Mouse (Mus musculus) liver, embryonic 12.5 days (tissue): ENCODE measurements around the gene Stim1. TPM values are rescaled to one million over a fixed set of nuclear protein-coding genes. Genes with fewer than 3 reads are reported as not detected.
A peak's percentile ranks its signal among the peaks of the same experiment; 100 is the strongest.
"Not testable (repeated sequence)": the region's sequence is repeated elsewhere in the genome, so short reads cannot be mapped to it uniquely, and the experiment has no call there.

ENCODE experiments used
- ATAC-seq: fragments of 200-750 bp; cut with Nextera tagmentation; 2 replicates; pipeline ENCODE4 v1.8.0; 2017; ENCODE audit warnings: moderate number of reproducible peaks, mild to moderate bottlenecking, moderate library complexity
- H3K27ac ChIP-seq: fragments of 300-500 bp; sonication (generic); 2 replicates; pipeline ENCODE4 v1.5.1; 2016; ENCODE audit warnings: mild to moderate bottlenecking
- H3K27me3 ChIP-seq: fragments of 300-500 bp; sonication (generic); replicated peaks from 2 replicates; pipeline ENCODE4 v1.6.1; 2016; ENCODE audit warnings: mild to moderate bottlenecking, moderate library complexity
- H3K36me3 ChIP-seq: fragments of 300-500 bp; sonication (generic); 2 replicates; pipeline ENCODE4 v1.6.1; 2016; ENCODE audit warnings: mild to moderate bottlenecking, moderate library complexity
- H3K4me1 ChIP-seq: fragments of 300-500 bp; sonication (generic); 2 replicates; pipeline ENCODE4 v1.6.1; 2016
- H3K4me2 ChIP-seq: fragments of 300-500 bp; sonication (generic); 2 replicates; pipeline ENCODE4 v1.6.1; 2016; ENCODE audit warnings: mild to moderate bottlenecking, moderate library complexity
- H3K4me3 ChIP-seq: fragments of 300-500 bp; sonication (generic); 2 replicates; pipeline ENCODE4 v1.5.1; 2016; ENCODE audit warnings: mild to moderate bottlenecking, moderate library complexity
- H3K9ac ChIP-seq: fragments of 300-500 bp; sonication (generic); 2 replicates; pipeline ENCODE4 v1.6.1; 2016; ENCODE audit warnings: mild to moderate bottlenecking, moderate library complexity
- H3K9me3 ChIP-seq: fragments of 300-500 bp; sonication (generic); replicated peaks from 2 replicates; pipeline ENCODE4 v1.6.1; 2016; ENCODE audit warnings: mild to moderate bottlenecking, moderate library complexity
- WGBS: fragments of 180-500 bp; shearing (Covaris S2); methylation state at CpG from one replicate; pipeline ENCODE4 v1.1.7; 2016; ENCODE audit not compliant: insufficient replicate concordance; 5-methylcytosine and 5-hydroxymethylcytosine counted together
- polyA plus RNA-seq: library from polyadenylated mRNA; unstranded; fragments of >200 nt; fragmentation: Nextera tagmentation; extraction: Ambion mirVana; gene quantifications from 2 replicates; pipeline ENCODE4 v1.2.1, GENCODE M21; 2016

Gene Stim1
- polyA plus RNA-seq, 1 experiment from 2014 or later, result 19.5 TPM

DNA sequence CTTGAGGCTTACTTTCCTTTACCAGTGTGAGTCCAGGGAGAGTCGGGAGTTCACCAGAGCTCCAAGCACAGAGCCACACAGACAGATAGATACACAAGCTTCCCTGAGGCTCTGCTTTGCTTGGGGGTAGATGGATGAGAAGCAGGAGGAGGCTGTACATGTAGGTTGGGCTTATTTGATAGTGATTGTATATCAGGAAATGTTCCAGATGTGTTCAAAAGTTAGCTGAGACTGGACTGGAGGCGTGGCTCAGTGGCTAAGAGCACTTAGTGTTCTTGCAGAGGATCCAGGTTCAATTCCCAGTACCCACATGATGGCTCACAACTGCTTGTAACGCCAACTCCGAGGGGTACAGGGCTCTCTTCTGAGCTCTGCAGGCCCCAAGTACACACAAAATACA lies 210.8 kb downstream of the Stim1 start:
- Histone ChIP-seq H3K27ac (no peak overlapping the region), H3K4me3 (no peak overlapping the region), H3K9me3 (no peaks in the 10 kb centered on the region), H3K36me3 (peaks cover 11% of the 10 kb centered on the region; the same call in 1 of the 2 replicates), H3K4me1 (peaks cover 12% of the 10 kb centered on the region), H3K4me2 (no peak overlapping the region), H3K27me3 (no peaks in the 10 kb centered on the region), H3K9ac (no peak overlapping the region)
- ATAC-seq, result peak; percentile 45; the same call in 1 of the 2 replicates
- 68% methylated on average over 4 of the region's 4 CpGs for WGBS

DNA sequence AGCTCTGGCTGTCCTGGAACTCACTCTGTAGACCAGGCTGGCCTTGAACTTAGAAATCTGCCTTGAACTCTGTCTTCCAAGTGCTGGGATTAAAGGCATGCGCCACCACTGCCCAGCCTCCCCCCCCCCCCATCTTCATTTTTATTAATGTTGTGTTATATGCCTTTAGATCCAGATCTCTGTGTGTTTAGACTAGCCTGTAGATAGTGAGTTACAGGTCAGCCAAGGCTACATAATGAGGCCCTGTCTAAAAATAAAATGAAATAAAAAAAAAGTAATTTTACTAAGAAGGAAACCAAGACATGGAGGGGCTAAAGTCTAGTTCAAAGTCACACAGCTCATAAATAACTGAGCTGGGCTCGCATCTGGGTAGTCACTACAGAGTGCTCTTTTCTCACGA lies 211.3 kb downstream of the Stim1 start:
- Histone ChIP-seq H3K9ac (no peak overlapping the region), H3K36me3 (peaks cover 11% of the 10 kb centered on the region; the same call in 1 of the 2 replicates), H3K4me3 (no peak overlapping the region), H3K4me1 (peaks cover 17% of the 10 kb centered on the region), H3K9me3 (no peaks in the 10 kb centered on the region), H3K27me3 (no peaks in the 10 kb centered on the region), H3K4me2 (no peak overlapping the region), H3K27ac (no peak overlapping the region)
- no peak for ATAC-seq
- 74% methylated on average over 3 of the region's 3 CpGs for WGBS

GRCm38 (mm10) chr7:102479368-102480078 lies 211.9 kb downstream of the Stim1 start:
- Histone ChIP-seq H3K36me3 (peaks cover 11% of the 10 kb centered on the region; the same call in 1 of the 2 replicates), H3K4me1 (peaks cover 23% of the 10 kb centered on the region), H3K27ac (no peak overlapping the region), H3K27me3 (no peaks in the 10 kb centered on the region), H3K9ac (no peak overlapping the region), H3K4me3 (no peak overlapping the region), H3K4me2 (no peak overlapping the region), H3K9me3 (no peaks in the 10 kb centered on the region)
- WGBS, result 70% methylated on average over 5 of the region's 5 CpGs
- ATAC-seq, result no peak

- Histone ChIP-seq H3K4me3 (no peak overlapping the region), H3K4me2 (no peak overlapping the region), H3K4me1 (peaks cover 34% of the 10 kb centered on the region), H3K9me3 (no peaks in the 10 kb centered on the region), H3K9ac (no peak overlapping the region), H3K27ac (no peak overlapping the region), H3K27me3 (no peaks in the 10 kb centered on the region), H3K36me3 (peaks cover 6% of the 10 kb centered on the region; the same call in 1 of the 2 replicates)
- ATAC-seq, result no peak
- 57% methylated on average over 4 of the region's 4 CpGs for WGBS
Measured at GRCm38 (mm10) chr7:102480821-102481220, 213.2 kb downstream of the Stim1 start.

GRCm38 (mm10) chr7:102481579-102481978 lies 214.0 kb downstream of the Stim1 start, which contains the start of gene Olfr543:
Olfr543 (minus strand) TSS chr7:102481679.
- WGBS, result 84% methylated on average over 4 of the region's 4 CpGs
- no peak for ATAC-seq
- no peak within 1 kb of the TSS for H3K4me2 ChIP-seq
- no peaks in the 10 kb centered on the region for H3K27me3 ChIP-seq
- H3K9me3 ChIP-seq, result no peaks in the 10 kb centered on the region
- H3K4me1 ChIP-seq, result peaks cover 42% of the 10 kb centered on the region
- no peak within 1 kb of the TSS for H3K9ac ChIP-seq
- H3K4me3 ChIP-seq, result no peak within 1 kb of the TSS
- peaks cover 6% of the 10 kb centered on the region; the same call in 1 of the 2 replicates for H3K36me3 ChIP-seq
- no peak within 1 kb of the TSS for H3K27ac ChIP-seq

GRCm38 (mm10) chr7:102483665-102484064 lies 216.1 kb downstream of the Stim1 start:
- H3K36me3 ChIP-seq, result no peaks in the 10 kb centered on the region
- H3K4me2 ChIP-seq, result no peak overlapping the region
- H3K27me3 ChIP-seq, result no peaks in the 10 kb centered on the region
- H3K9me3 ChIP-seq, result no peaks in the 10 kb centered on the region
- peaks cover 46% of the 10 kb centered on the region for H3K4me1 ChIP-seq
- ATAC-seq, result no peak
- H3K4me3 ChIP-seq, result no peak overlapping the region
- WGBS, result 87% methylated on average over 2 of the region's 2 CpGs
- no peak overlapping the region for H3K27ac ChIP-seq
- H3K9ac ChIP-seq, result no peak overlapping the region

- not testable (repeated sequence) for H3K36me3 ChIP-seq, H3K4me3 ChIP-seq, H3K27me3 ChIP-seq, ATAC-seq, H3K9ac ChIP-seq, H3K9me3 ChIP-seq, H3K27ac ChIP-seq, H3K4me2 ChIP-seq
- WGBS, result 47% methylated on average over 8 of the region's 8 CpGs
- peaks cover 46% of the 10 kb centered on the region for H3K4me1 ChIP-seq
Measured at GRCm38 (mm10) chr7:102484766-102485165, 217.2 kb downstream of the Stim1 start.

DNA sequence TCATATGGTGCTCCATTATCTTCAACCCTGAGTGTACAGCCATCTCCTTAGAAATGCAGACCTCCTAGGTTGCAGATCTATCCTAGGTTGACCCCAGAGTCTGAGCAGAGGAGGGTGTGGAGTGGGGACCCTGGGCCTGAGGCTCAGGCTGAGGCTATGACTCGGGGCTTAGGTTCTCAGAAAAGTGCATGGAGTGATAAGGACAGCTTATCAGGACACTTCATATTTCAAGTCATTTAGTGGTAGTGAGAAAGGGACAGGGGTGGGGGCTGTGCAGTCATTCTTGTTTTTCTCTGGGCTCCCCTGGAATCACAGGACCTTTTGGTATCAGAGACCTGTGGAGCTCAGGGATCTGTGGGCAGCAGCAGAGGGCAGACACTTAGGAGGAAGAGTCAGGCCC lies 218.5 kb downstream of the Stim1 start:
- Histone ChIP-seq H3K27ac (no peak overlapping the region), H3K4me1 (peaks cover 46% of the 10 kb centered on the region), H3K4me3 (no peak overlapping the region), H3K4me2 (peak overlapping the region; percentile 38), H3K27me3 (no peaks in the 10 kb centered on the region), H3K36me3 (no peaks in the 10 kb centered on the region), H3K9me3 (no peaks in the 10 kb centered on the region), H3K9ac (no peak overlapping the region)
- peak; percentile 85 for ATAC-seq
- WGBS, result 0% methylated on average over 1 of the region's 1 CpGs

Other genes with a start within 250 kb of the Stim1 start
- 4.5 and 4.9 TPM in 2 replicates for gene Il18bp, start 249.1 kb upstream of the Stim1 start, polyA plus RNA-seq
- gene Rnf121, start 202.3 kb upstream of the Stim1 start, polyA plus RNA-seq, result 12.7 and 13.4 TPM in 2 replicates
- gene Xndc1, start 202.3 kb upstream of the Stim1 start, polyA plus RNA-seq, result 20.2 and 21.0 TPM in 2 replicates
- gene Xntrpc, start 202.1 kb upstream of the Stim1 start, polyA plus RNA-seq, result 0.33 and 0.41 TPM in 2 replicates
- not detected in 2 replicates for gene Trpc2, start 184.7 kb upstream of the Stim1 start, polyA plus RNA-seq
- gene Art1, start 166.1 kb upstream of the Stim1 start, polyA plus RNA-seq, result 0.12 and 0.42 TPM in 2 replicates
- 0.18 and 0.36 TPM in 2 replicates for gene Art5, start 158.3 kb upstream of the Stim1 start, polyA plus RNA-seq
- not detected in 2 replicates for gene Chrna10, start 151.0 kb upstream of the Stim1 start, polyA plus RNA-seq
- 30.4 and 31.0 TPM in 2 replicates for gene Nup98, start 57.6 kb upstream of the Stim1 start, polyA plus RNA-seq
- gene Pgap2, start 57.6 kb upstream of the Stim1 start, polyA plus RNA-seq, result 28.5 and 28.6 TPM in 2 replicates
- gene Rhog, start 11.8 kb upstream of the Stim1 start, polyA plus RNA-seq, result 61.3 and 63.3 TPM in 2 replicates
- gene Rrm1, start 173.9 kb downstream of the Stim1 start, polyA plus RNA-seq, result 254 and 266 TPM in 2 replicates
- 0.33 and 0.41 TPM in 2 replicates for gene Olfr543, start 213.9 kb downstream of the Stim1 start, polyA plus RNA-seq
- 0.04 and 0.19 TPM in 2 replicates for gene Olfr544, start 220.5 kb downstream of the Stim1 start, polyA plus RNA-seq
- not detected in 2 replicates for gene Olfr545, start 231.8 kb downstream of the Stim1 start, polyA plus RNA-seq